Mouse (Mus musculus): ENCODE results near the gene Spty2d1.
"Not testable (repeated sequence)": the region's sequence is repeated elsewhere in the genome, so short reads cannot be mapped to it uniquely, and the experiment has no call there.

The Spty2d1 gene

GRCm38 (mm10) chr7:47008168-47008993 lies at the start of gene Spty2d1:
Gene Spty2d1, minus strand, starts transcription at chr7:47008411.
- peak; percentile 98 for DNase-seq

GRCm38 (mm10) chr7:47056273-47056672 lies 48.1 kb upstream of the Spty2d1 start:
- no peak for DNase-seq

GRCm38 (mm10) chr7:47055744-47056143 lies 47.5 kb upstream of the Spty2d1 start:
- DNase-seq: no peak

GRCm38 (mm10) chr7:47054666-47055065 lies 46.5 kb upstream of the Spty2d1 start:
- no peak for DNase-seq

GRCm38 (mm10) chr7:47053287-47053686 lies 45.1 kb upstream of the Spty2d1 start:
- DNase-seq: no peak

- DNase-seq: no peak
Measured at GRCm38 (mm10) chr7:47052276-47052675, 44.1 kb upstream of the Spty2d1 start.

GRCm38 (mm10) chr7:47051404-47052151 lies 43.4 kb upstream of the Spty2d1 start:
- peak; percentile 30 for DNase-seq

GRCm38 (mm10) chr7:47050766-47051165 lies 42.6 kb upstream of the Spty2d1 start:
- peak; percentile 69 for DNase-seq

- peak; percentile 98 for DNase-seq
Measured at GRCm38 (mm10) chr7:47050366-47050765, 42.2 kb upstream of the Spty2d1 start, which contains the start of gene Tmem86a. Gene Tmem86a, plus strand, starts transcription at chr7:47050601.

GRCm38 (mm10) chr7:47042823-47043490 lies 34.7 kb upstream of the Spty2d1 start:
- DNase-seq: peak; percentile 14

- DNase-seq: no peak
Measured at GRCm38 (mm10) chr7:47042121-47042520, 33.9 kb upstream of the Spty2d1 start.

GRCm38 (mm10) chr7:47041706-47042105 lies 33.5 kb upstream of the Spty2d1 start:
- no peak for DNase-seq

- DNase-seq: no peak
Measured at GRCm38 (mm10) chr7:47035426-47035825, 27.2 kb upstream of the Spty2d1 start.

- no peak for DNase-seq
Measured at GRCm38 (mm10) chr7:47034785-47035384, 26.7 kb upstream of the Spty2d1 start.

GRCm38 (mm10) chr7:47031371-47031770 lies 23.2 kb upstream of the Spty2d1 start:
- DNase-seq: no peak

- no peak for DNase-seq
Measured at GRCm38 (mm10) chr7:47030517-47031193, 22.4 kb upstream of the Spty2d1 start.

- no peak for DNase-seq
Measured at GRCm38 (mm10) chr7:47027520-47027919, 19.3 kb upstream of the Spty2d1 start.

- not testable (repeated sequence) for DNase-seq
Measured at GRCm38 (mm10) chr7:47026899-47027298, 18.7 kb upstream of the Spty2d1 start.

- DNase-seq: no peak
Measured at GRCm38 (mm10) chr7:47025429-47025828, 17.2 kb upstream of the Spty2d1 start.

GRCm38 (mm10) chr7:47024454-47024853 lies 16.2 kb upstream of the Spty2d1 start:
- DNase-seq: no peak

GRCm38 (mm10) chr7:47023530-47023929 lies 15.3 kb upstream of the Spty2d1 start:
- peak; percentile 79 for DNase-seq

GRCm38 (mm10) chr7:47022482-47022881 lies 14.3 kb upstream of the Spty2d1 start:
- DNase-seq: no peak
